Mouse (Mus musculus): ENCODE measurements around the gene Cfap126.
"Not testable (repeated sequence)": the region's sequence is repeated elsewhere in the genome, so short reads cannot be mapped to it uniquely, and the experiment has no call there.

Cfap126 gene

DNA sequence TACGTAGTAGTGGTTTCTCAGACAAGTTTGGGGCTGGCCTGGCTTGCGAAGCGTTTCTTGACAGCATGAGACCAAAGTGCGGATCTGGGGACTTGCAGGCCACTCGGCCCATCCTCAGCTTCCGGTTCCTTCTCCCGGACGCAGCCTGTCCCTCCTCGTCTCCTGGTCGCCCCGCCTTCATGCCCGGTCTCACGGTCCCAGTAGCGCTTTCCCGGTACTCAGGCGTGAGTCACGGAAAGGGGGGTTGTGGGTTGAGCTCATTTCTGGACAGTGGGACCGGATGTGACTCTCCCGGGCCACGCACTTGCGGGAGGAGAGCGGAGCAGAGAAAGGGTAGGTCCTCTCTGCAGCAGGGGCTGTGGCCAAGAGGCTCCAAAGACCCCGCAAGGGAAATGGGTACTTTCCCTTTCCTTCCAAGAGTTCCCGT is at the start of gene Cfap126:
TSS of gene Cfap126 (plus strand) at position 46 of the 427 bp plus-strand sequence.
- in situ Hi-C loops (cut with MboI, MseI): loop anchor here (10.0 kb wide), 1 partner anchor 151 kb away; no protein-coding TSS in a partner anchor

DNA sequence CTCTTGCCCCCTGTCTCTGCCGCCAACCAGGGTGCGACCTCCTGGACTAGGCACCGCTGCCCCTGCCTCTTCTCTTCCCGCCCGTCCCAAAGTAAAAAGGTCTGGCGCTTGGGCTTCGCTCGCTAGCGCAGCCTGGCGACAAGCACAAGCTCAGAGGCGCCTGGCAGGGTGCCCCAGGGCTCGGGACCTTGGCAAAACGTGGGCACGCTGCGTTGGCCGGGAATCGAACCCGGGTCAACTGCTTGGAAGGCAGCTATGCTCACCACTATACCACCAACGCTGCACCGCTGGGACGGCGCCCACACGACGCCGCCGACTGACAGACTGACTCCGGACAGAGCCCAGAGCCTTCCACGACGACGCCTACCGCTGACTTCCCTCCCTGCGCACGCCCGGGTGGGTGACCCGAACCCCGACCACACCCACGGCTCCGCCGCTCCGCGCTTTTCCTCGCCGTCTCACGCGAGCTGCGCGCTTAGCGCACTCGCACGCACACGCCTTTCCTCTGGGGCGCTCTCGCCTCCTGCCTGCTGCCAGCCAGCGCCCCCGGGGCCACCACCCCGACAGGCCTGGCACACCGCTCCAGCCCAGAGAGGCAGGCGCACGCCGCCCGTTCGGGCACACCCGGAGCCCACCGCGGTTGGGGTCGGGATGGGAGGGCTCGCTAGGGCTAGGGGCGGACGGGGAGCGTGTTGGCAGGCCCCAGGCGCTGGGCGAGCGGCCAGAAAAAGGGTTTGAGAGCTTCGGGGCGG is 49.1 kb upstream of the Cfap126 start, which contains the start of gene Fcgr3:
TSS of gene Fcgr3 (minus strand) at position 445 of the 752 bp plus-strand sequence.
- in situ Hi-C loops (cut with MboI, MseI): loop anchor here (5.0 kb wide), 1 partner anchor 38 kb away; no protein-coding TSS in a partner anchor

DNA sequence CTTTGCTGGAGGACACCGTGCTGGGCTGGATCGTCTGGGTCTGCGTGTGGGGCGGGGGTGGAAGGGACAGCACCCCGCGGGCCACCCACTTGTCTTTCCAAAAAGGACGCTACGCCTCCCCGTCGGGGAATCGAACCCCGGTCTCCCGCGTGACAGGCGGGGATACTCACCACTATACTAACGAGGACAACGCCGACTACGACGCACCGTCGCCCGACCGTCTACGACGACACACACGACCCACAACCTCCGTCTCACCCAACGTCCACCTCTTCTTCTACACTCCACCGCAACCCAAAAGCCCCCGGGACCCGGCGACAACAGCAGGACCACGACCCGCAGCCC is 48.5 kb upstream of the Cfap126 start:
- in situ Hi-C loops (cut with MboI, MseI): loop anchor here (5.0 kb wide), 1 partner anchor 37 kb away; no protein-coding TSS in a partner anchor

DNA sequence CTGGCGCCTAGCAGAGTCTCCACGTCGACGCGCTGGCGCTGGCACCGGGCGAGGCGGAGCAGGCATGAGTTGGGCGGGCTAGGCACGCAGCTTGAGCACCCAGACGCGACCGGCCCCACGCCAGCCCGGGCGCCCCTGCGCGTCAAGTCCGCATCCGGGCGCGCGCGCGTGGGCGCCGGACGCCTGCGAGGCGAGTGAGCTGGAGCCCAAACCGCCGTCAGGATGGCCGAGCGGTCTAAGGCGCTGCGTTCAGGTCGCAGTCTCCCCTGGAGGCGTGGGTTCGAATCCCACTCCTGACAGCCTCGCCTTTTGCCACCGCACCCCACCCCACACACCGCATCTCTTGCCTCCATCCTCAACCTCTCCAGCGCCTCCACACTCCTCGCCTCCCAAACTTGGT is 48.0 kb upstream of the Cfap126 start:
- in situ Hi-C loops (cut with MboI, MseI): loop anchor here (5.0 kb wide), 1 partner anchor 37 kb away; no protein-coding TSS in a partner anchor

DNA sequence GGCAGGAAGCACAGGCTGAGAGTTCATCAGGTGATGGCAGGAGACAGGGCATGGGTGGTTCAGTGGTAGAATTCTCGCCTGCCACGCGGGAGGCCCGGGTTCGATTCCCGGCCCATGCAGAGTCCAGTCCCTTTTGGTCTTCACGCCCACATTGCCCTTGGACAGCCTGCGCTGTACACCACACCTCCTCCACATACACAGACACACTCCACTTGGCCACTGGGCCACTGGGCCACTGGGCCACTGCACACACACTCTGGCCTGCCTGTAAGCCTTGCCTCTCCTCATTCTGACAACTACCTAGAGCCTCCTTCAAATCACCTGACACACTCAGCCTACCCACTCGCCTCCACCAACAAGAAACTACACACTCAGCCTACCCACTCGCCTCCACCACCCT is 47.1 kb upstream of the Cfap126 start:
- in situ Hi-C loops (cut with MboI, MseI): loop anchor here (5.0 kb wide), 1 partner anchor 36 kb away; no protein-coding TSS in a partner anchor

DNA sequence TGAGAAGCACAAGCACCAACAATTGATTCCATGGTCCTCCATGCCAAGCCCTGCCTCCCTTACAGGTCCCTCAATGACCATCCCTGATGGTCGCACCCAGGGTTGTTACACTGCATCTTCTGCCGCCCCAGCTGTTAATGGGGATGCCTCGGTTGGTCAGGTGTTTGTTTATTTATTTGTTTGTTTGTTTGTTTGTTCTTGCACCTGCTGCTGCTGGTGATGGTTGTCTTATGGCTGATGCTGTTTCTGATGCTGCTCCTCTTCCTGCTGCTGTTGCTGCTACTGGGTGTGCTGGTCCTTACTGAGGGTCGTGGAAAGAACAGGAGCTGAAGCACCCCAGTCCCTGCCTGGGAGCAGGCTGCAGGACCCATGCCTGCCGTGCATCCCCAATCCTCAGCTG is 45.8 kb upstream of the Cfap126 start:
- in situ Hi-C loops (cut with MboI, MseI): loop anchor here (5.0 kb wide), 1 partner anchor 34 kb away; no protein-coding TSS in a partner anchor

DNA sequence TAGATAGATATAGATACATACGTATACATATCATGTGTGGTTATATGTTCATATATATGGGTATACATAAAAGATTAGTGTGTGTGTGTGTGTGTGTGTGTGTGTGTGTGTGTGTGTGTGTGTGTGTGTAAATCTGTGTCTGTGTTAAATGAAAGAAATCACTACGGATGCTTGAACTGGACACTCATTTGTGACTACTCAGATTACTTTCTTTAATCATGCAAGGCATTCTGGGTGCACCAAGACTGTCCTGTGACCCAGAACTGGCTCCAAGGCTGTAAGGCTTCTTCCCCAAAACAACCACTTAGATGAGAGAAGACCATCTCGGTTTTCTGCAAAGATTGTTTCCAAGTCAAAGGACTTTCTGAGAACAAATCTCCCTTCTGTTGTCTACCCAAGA is 44.2 kb upstream of the Cfap126 start:
- in situ Hi-C loops (cut with MboI, MseI): loop anchor here (5.0 kb wide), 1 partner anchor 33 kb away; no protein-coding TSS in a partner anchor

DNA sequence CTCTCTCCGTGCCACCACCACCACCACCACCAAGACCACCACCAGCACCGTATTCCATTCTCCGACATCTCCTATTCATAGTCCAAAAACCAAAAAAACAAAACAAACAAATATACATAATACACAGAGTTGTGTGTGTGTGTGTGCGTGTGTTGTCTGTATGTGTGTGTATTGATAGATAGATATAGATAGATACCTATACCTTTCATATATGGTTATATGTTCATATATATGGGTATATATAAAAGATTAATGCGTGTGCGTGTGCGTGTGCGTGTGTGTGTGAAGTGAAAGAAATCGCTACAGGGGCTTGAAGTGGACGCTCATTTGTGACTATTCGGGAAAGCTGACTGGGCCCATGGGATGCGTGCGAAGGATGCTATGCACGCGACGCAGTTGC is 42.8 kb upstream of the Cfap126 start:
- in situ Hi-C loops (cut with MboI, MseI): not testable (repeated sequence)

DNA sequence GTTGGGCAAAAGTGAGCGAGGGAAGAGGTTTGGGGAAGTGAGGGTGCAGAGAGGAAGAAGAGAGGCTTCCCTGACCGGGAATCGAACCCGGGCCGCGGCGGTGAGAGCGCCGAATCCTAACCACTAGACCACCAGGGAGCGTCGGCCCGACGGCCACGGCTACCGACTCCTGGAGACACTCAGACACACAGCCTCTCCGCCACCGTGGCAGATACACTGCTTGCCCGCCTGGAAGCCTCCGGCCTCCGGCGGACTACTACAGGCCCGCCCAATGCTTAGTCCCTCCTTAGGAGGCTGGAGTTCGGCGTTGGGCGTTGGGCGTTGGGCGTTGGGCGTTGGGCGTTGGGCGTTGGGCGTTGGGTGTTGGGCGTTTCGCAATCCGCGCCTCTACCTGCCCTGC is 42.0 kb upstream of the Cfap126 start:
- in situ Hi-C loops (cut with MboI, MseI): not testable (repeated sequence)

DNA sequence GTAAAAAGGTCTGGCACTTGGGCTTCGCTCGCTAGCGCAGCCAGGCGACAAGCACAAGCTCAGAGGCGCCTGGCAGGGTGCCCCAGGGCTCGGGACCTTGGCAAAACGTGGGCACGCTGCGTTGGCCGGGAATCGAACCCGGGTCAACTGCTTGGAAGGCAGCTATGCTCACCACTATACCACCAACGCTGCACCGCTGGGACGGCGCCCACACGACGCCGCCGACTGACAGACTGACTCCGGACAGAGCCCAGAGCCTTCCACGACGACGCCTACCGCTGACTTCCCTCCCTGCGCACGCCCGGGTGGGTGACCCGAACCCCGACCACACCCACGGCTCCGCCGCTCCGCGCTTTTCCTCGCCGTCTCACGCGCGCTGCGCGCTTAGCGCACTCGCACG is 41.5 kb upstream of the Cfap126 start:
- in situ Hi-C loops (cut with MboI, MseI): not testable (repeated sequence)

DNA sequence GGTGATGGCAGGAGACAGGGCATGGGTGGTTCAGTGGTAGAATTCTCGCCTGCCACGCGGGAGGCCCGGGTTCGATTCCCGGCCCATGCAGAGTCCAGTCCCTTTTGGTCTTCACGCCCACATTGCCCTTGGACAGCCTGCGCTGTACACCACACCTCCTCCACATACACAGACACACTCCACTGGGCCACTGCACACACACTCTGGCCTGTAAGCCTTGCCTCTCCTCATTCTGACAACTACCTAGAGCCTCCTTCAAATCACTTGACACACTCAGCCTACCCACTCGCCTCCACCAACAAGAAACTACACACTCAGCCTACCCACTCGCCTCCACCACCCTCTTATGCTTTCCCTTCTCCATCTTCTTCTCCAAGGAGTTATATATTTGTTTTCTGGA is 39.4 kb upstream of the Cfap126 start:
- in situ Hi-C loops (cut with MboI, MseI): not testable (repeated sequence)

DNA sequence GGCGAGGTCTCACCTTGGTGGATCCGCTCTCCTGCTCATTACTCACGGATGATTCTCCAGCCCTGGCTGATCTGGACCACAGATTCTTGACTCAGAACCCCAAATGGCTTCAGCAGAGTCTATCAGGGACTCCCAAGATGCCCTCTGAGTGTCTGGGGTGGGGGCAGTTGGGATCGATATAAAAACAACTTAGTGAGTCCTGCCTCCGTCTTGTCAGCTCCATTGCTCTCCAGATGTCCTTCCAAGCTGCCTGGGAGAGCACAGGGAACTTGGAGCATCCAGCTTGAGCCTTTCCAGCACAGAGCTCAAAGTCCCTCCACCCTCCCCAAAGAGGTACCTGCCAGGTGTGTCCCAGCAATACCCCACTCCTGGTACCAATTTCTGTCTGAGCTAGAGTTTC is 37.5 kb upstream of the Cfap126 start:
- in situ Hi-C loops (cut with MboI, MseI): loop anchor here (5.0 kb wide), 1 partner anchor 34 kb away; no protein-coding TSS in a partner anchor

DNA sequence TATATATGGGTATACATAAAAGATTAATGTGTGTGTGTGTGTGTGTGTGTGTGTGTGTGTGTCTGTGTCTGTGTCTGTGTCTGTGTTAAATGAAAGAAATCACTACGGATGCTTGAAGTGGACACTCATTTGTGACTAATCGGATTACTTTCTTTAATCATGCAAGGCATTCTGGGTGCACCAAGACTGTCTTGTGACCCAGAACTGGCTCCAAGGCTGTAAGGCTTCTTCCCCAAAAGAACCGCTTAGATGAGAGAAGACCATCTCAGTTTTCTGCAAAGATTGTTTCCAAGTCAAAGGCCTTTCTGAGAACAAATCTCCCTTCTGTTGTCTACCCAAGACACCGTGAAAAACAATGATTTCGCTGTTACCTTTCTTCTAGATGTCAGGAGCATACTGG is 36.5 kb upstream of the Cfap126 start:
- in situ Hi-C loops (cut with MboI, MseI): loop anchor here (5.0 kb wide), 1 partner anchor 35 kb away; no protein-coding TSS in a partner anchor

DNA sequence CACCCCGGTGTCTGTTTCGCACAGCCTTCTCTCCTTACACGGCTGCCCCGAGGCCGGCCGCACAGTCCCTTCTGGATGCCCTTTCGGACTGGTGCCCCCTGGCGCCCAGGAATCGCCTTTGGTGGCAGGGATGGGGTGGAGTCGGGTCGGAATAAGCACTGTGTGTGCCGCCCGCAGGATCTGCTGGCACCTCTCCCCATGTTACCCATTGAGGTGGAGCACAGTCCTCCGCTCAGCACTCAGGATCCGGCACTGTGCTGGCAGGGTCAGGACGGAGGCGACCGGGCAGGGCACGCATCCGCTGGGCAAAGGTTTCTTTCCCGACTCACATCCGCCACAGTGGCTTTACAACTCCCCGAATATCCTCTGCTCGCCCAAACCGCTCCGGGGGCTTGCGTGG is 35.8 kb upstream of the Cfap126 start:
- in situ Hi-C loops (cut with MboI, MseI): loop anchor here (5.0 kb wide), 1 partner anchor 36 kb away; no protein-coding TSS in a partner anchor

DNA sequence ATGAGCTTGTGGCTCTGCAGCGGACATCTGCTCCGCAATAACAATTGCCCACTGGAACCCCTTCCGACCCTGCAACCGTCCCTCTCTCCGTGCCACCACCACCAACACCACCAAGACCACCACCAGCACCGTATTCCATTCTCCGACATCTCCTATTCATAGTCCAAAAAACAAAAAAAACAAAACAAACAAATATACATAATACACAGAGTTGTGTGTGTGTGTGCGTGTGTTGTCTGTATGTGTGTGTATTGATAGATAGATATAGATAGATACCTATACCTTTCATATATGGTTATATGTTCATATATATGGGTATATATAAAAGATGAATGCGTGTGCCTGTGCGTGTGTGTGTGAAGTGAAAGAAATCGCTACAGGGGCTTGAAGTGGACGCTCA is 35.3 kb upstream of the Cfap126 start:
- in situ Hi-C loops (cut with MboI, MseI): loop anchor here (5.0 kb wide), 1 partner anchor 36 kb away; no protein-coding TSS in a partner anchor

DNA sequence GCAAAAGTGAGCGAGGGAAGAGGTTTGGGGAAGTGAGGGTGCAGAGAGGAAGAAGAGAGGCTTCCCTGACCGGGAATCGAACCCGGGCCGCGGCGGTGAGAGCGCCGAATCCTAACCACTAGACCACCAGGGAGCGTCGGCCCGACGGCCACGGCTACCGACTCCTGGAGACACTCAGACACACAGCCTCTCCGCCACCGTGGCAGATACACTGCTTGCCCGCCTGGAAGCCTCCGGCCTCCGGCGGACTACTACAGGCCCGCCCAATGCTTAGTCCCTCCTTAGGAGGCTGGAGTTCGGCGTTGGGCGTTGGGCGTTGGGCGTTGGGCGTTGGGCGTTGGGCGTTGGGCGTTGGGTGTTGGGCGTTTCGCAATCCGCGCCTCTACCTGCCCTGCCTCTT is 34.4 kb upstream of the Cfap126 start:
- in situ Hi-C loops (cut with MboI, MseI): loop anchor here (5.0 kb wide), 1 partner anchor 37 kb away; no protein-coding TSS in a partner anchor

DNA sequence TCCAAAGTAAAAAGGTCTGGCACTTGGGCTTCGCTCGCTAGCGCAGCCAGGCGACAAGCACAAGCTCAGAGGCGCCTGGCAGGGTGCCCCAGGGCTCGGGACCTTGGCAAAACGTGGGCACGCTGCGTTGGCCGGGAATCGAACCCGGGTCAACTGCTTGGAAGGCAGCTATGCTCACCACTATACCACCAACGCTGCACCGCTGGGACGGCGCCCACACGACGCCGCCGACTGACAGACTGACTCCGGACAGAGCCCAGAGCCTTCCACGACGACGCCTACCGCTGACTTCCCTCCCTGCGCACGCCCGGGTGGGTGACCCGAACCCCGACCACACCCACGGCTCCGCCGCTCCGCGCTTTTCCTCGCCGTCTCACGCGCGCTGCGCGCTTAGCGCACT is 33.9 kb upstream of the Cfap126 start:
- in situ Hi-C loops (cut with MboI, MseI): loop anchor here (5.0 kb wide), 1 partner anchor 38 kb away; no protein-coding TSS in a partner anchor

DNA sequence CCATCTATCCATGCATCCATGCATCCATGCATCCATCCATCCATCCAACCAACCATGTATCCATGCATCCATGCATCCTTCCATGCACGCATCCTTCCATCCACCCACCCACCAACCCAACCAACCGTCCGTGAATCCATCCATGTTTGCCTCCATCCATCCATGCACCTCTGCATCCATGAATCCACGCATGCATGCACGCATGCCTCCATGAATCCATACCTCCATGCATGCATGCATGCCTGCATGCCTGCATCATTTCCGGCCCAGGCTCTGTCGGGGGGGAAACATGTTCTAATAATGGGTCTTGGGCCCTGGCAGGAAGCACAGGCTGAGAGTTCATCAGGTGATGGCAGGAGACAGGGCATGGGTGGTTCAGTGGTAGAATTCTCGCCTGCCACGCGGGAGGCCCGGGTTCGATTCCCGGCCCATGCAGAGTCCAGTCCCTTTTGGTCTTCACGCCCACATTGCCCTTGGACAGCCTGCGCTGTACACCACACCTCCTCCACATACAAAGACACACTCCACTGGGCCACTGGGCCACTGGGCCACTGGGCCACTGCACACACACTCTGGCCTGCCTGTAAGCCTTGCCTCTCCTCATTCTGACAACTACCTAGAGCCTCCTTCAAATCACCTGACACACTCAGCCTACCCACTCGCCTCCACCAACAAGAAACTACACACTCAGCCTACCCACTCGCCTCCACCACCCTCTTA is 32.0 kb upstream of the Cfap126 start:
- in situ Hi-C loops (cut with MboI, MseI): not testable (repeated sequence)

DNA sequence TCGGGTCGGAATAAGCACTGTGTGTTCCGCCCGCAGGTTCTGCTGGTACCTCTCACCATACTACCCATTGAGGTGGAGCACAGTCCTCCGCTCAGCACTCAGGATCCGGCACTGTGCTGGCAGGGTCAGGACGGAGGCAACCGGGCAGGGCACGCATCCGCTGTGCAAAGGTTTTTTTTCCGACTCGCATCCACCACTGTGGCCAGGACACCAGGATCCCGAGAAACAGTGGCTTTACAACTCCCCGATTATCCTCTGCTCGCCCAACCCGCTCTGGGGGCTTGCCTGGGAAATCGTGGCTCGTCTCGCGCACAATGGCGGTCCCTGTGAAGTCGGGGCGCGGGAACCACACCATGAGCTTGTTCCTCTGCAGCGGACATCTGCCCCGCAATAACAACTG is 28.0 kb upstream of the Cfap126 start:
- in situ Hi-C loops (cut with MboI, MseI): no loop called here

DNA sequence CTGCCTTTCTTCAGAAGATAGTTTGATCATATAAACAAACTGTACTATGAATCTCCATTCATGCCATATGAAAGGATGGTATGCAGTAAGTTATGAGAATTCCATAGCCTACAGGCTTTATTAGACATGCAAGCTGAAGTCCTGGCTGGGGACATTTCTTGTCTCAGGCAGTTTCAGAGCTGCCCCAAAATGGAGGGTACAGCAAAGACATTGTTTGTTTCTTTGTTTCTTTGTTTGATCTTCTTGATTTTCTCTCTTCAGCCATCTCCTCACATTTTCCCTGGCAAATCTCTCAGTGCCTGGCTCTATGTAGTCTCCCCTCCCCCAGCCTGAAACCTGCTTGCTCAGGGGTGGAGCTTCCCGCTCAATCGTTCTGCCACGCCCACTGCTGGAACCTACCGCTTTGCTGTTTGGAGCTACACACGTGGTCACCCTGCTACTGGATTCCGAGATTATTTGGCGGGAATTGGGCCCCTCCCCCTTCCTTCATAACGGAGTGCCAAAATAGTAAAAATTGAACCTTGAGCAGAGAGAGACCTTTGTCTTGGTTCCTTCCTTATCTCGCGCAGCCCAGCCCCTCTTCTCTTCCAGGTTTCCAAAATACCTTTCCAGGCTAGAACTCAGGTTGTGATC is 25.4 kb upstream of the Cfap126 start:
- in situ Hi-C loops (cut with MboI, MseI): not testable (repeated sequence)

DNA sequence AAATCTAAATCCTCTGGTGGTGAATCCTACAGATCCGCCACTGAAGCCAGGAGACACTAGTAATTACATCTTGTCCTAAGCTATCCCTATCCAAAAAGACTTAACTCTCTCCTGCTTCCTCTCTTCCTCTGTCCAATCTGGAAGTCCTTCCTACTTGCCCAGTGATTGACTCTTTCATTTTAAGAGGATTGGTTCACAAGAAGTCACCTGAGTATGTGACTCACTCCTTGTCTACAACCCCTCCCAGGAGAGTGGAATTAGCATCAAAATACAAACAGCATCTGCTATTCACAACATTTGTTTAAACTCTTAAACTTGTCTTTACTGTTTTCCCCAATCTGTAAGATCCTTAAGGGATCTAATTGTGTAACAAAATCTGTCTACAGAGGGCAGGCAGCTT is 23.8 kb upstream of the Cfap126 start:
- in situ Hi-C loops (cut with MboI, MseI): no loop called here

DNA sequence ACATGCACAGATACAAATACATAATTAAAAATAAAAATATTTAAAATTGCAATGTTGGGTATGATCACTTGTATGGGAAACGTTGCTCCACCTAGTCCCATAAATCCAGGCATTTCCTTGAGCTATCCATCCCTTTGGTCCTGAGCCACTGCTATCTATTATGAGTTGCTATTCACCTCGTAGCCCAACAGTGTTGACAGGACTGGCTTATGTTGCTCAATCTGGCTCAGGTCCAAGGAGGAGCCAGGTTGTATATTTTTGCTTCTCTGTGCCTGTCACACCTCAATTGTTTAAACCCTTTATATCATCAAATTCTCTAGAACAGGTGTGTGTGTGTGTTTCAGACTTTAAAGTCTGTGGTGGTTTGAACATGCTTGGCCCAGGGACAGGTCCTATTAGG is 23.0 kb upstream of the Cfap126 start:
- in situ Hi-C loops (cut with MboI, MseI): no loop called here

Data from regulatory T cell (primary cell).